Mouse (Mus musculus): ENCODE data around the gene 1810046K07Rik.

1810046K07Rik gene

GRCm38 (mm10) chr9:51303980-51304379 is 24.7 kb downstream of the 1810046K07Rik start:
- DNase-seq (ENCODE audit: low read depth): no peak

GRCm38 (mm10) chr9:51293541-51293940 is 35.2 kb downstream of the 1810046K07Rik start:
- DNase-seq (ENCODE audit: low read depth): no peak

- DNase-seq (ENCODE audit: low read depth): peak; percentile 91
These were observed 36.0 kb downstream of the 1810046K07Rik start for GRCm38 (mm10) chr9:51292674-51293073.

DNA sequence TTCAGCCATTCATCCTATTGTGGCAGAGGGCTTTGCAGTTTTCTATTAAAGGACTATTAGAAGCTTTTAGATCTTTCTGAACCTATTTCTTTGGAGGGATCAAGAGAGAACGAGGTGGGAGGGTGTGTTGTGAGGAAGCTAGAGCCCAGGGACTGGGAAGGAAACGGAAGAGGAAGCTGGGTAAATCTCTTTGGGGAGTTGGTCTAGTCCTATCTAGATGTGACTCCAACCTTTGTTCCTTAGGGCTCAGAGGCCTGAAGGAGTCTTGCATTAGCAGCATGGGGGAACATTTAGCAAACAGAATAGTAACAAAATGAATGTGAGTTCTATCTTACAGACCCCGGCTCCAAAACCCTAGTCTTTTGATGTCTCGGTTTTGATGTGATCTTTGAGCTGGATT is 37.7 kb downstream of the 1810046K07Rik start:
- no peak for DNase-seq (ENCODE audit: low read depth)

DNA sequence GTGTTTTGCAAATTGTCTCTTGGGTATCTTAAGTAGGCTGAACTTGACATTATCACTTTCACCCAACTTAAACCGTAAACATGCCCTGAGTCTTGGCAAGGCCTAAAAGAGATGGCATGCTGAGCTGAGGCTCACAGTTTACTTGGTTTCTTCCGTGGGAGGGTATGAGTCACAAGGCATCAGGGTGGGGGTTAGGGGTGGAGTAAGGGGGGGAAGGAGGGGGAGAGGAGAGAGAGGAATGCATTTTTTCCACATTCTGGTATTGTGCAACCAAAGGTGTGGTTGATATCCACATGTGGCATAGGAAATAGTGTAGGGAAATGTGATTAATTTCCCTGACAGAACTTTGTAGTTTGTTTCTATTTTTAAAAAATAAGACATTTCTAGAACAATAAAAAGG is 42.6 kb downstream of the 1810046K07Rik start:
- DNase-seq (ENCODE audit: low read depth): no peak

GRCm38 (mm10) chr9:51278500-51279381 is 50.0 kb downstream of the 1810046K07Rik start, which contains the start of gene Colca2:
Gene Colca2, minus strand, starts transcription at chr9:51278569.
- DNase-seq (ENCODE audit: low read depth): peak; percentile 45

DNA sequence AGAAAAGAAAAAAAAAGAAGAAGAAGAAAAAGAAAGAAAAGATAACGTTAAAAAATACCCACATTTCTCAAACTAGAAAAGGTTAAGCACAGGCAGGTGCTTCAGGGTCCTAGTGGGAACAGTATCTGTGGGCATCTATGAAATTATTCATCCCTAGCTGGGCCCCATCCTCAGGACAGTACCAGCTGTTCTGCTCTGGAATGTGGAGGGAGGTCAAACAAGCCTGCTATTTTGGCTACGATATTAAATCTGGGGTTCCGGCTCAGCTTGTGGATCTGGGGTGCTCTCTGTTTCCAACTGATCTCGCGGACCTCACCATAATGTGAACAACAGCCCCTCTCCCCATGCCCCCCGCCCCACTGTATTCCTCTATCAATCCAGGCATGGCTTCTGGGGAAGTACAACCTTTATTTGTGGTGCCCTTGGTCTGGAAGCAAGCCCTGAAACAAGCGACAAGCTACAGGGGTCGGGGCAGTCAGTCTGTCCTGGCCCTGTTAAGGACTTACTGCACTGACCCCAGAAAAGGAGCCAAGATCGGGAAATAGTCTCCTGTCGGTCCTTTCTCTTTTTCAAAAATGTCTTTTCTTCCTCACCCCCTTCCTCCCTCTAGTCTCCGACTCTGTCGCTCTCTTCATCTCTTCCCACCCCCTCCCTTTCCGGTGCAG is 50.8 kb downstream of the 1810046K07Rik start:
- no peak for DNase-seq (ENCODE audit: low read depth)

DNA sequence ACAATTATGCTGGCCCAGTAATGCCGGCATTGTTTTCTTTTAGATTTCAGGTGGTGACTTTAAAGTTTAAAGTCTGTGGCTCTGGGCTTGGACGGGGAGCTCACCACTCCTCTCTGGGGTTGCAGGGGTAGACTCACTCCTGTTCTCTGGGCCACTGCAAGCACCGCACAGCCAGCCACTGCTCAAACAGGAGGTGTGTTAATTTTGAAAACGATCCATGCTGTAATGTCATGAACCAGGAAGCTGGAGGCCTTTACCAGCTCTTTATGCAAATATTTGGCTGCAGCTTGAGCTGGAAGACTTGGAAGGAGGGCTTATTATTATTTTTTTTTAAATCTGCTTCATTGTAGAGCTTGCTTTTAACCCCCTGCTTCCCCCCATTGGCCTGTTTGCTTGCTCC is 54.0 kb downstream of the 1810046K07Rik start:
- DNase-seq (ENCODE audit: low read depth): no peak

DNA sequence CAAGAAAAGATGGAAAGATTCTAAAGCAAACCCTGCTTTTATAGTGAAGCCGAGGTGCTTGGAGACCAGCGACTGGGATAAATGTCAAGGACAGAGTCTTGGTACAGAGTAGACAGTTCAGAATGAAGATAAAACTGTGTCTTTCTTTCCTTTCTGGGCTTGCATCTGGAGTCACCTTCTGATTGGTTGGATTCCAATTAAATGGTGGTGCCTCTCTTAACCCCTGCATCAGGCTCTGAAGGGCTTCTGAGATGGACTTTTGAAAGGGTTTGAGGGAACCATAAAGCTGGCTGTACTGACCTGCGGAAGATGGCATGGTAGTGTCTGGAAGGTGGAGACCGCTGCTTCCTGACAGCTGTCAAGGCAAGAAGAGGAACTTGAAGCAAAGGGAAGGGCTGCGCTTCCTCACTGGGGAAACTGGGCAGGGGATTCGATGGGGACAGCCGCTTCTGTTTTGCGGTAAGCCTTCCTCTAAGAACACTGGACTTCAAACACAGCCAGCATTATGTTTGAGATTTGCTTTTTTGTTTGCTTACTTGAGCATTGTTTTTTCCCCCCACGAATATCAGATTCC is 55.0 kb downstream of the 1810046K07Rik start:
- DNase-seq (ENCODE audit: low read depth): no peak

GRCm38 (mm10) chr9:51272102-51272501 is 56.6 kb downstream of the 1810046K07Rik start:
- no peak for DNase-seq (ENCODE audit: low read depth)

- DNase-seq (ENCODE audit: low read depth): no peak
These were observed 57.6 kb downstream of the 1810046K07Rik start for GRCm38 (mm10) chr9:51271073-51271472.

GRCm38 (mm10) chr9:51268852-51269251 is 59.9 kb downstream of the 1810046K07Rik start:
- DNase-seq (ENCODE audit: low read depth): no peak

DNA sequence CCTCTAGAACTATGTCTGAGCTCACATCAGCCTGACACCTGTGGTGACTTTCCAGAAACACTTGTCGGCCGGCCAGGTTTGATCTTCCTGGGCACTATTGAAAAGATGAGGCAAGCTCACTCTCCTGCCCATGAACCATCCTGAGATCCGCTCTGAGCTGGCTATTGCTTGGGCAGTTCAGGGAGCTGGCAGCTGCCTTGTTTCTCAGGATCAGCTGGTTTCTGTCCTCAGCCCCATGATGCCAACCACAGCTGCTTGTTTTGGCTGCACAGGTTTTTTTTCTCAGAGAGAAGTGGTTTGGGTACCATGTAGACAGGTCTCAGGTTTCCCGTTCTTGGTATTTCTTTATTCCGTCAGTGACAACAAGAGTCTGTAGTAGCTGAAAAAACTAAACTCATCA is 70.3 kb downstream of the 1810046K07Rik start:
- DNase-seq (ENCODE audit: low read depth): no peak

GRCm38 (mm10) chr9:51256780-51257502 is 71.8 kb downstream of the 1810046K07Rik start:
- no peak for DNase-seq (ENCODE audit: low read depth)

Data from naive thymus-derived CD4-positive, alpha-beta T cell, adult 2 months (primary cell).